Mouse (Mus musculus): ENCODE measurements around the gene AY761184.
"Not testable (repeated sequence)": the region's sequence is repeated elsewhere in the genome, so short reads cannot be mapped to it uniquely, and the experiment has no call there.

Gene AY761184

GRCm38 (mm10) chr8:21703545-21703944 is at the start of gene AY761184:
TSS of gene AY761184 (minus strand) at chr8:21703645.
- DNase-seq (ENCODE audit: extremely low spot score, low read depth, low spot score) = not testable (repeated sequence)

GRCm38 (mm10) chr8:21665497-21665896 is 37.9 kb downstream of the AY761184 start, which contains the start of gene Defa34:
TSS of gene Defa34 (plus strand) at chr8:21665797.
- DNase-seq (ENCODE audit: extremely low spot score, low read depth, low spot score) = not testable (repeated sequence)

DNA sequence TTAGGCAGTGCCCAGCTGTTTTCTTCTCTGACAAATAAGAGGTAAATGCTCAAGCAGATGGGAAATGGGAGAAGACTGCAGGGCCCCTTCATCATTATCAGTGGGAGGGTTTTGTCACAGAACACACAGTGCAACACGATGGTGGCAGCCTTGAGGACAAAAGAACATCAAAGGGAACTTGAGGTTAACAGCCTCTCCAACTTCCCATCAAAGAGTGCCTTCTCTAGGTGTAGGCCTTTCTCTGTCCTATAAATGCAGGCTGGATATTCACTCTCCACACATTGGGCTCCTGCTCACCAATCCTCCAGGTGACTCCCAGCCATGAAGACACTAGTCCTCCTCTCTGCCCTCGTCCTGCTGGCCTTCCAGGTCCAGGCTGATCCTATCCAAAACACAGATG is 48.0 kb downstream of the AY761184 start, which contains the start of gene Defa17:
Defa17 (plus strand) TSS at position 301 of the 400 bp plus-strand sequence.
- DNase-seq (ENCODE audit: extremely low spot score, low read depth, low spot score) = not testable (repeated sequence)
